ENCODE assay signal across 21 mouse cellular contexts in the genomic region with DNA sequence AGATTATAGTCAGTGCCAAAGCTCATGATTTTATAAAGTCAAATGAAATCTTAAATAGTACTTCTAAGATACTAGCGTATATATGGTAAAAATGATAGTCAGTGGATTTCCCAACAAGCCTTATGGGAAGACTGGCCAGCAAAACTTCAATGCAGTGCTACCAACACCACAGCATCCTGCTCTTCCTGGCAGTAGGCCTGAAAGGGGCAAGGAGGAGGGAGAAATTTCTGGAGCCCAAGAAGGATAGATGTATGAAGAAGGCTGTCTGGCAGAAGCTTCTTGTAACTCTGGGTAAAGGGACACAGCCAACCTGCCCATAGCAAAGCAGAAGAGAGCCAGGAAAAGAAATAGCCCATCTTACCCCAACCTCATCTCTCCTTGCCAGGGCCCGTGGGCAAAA.
"Had no signal": no experiment of that assay in that cellular context is flagged by ENCODE, and none has a peak within 500 bp of the region (broad histone marks: within the 10 kb centered on the region; RNA-seq: fewer than 3 reads in every experiment).

No protein-coding gene starts in this region.

- ATAC-seq: midbrain, embryonic 15.5 days had no signal

- H3K4me2 ChIP-seq: kidney, embryonic 15.5 days; limb, embryonic 12.5 days; liver, embryonic 11.5 days; liver, embryonic 15.5 days; midbrain, embryonic 12.5 days; midbrain, embryonic 15.5 days; neural tube, embryonic 12.5 days; neural tube, embryonic 15.5 days had no signal

- H3K27me3 ChIP-seq: kidney, embryonic 15.5 days; limb, embryonic 12.5 days; liver, embryonic 15.5 days; midbrain, embryonic 12.5 days; midbrain, embryonic 15.5 days; neural tube, embryonic 12.5 days; neural tube, embryonic 15.5 days had no signal

- DNase-seq: kidney, adult 11 months; kidney, adult 8-10 months; kidney, postnatal 14 days; kidney, postnatal 4 days; lung, adult 18-20 months; right cerebral cortex, adult 18-20 months; right cerebral cortex, postnatal 14 days; right cerebral cortex, postnatal 4 days; thymus, adult 2 months; thymus, postnatal 14 days; thymus, postnatal 4 days had no signal

- H3K9ac ChIP-seq: kidney, embryonic 15.5 days; limb, embryonic 12.5 days; liver, embryonic 15.5 days; midbrain, embryonic 12.5 days; midbrain, embryonic 15.5 days; neural tube, embryonic 12.5 days; neural tube, embryonic 15.5 days had no signal

- H3K9me3 ChIP-seq: kidney, embryonic 15.5 days; limb, embryonic 12.5 days; liver, embryonic 15.5 days; midbrain, embryonic 15.5 days; neural tube, embryonic 12.5 days; neural tube, embryonic 15.5 days had no signal

- H3K4me3 ChIP-seq: kidney, embryonic 15.5 days; left cerebral cortex, adult 2 months; limb, embryonic 12.5 days; liver, embryonic 15.5 days; midbrain, embryonic 12.5 days; midbrain, embryonic 15.5 days; neural tube, embryonic 12.5 days; neural tube, embryonic 15.5 days had no signal

- H3K27ac ChIP-seq: kidney, embryonic 15.5 days; left cerebral cortex, adult 2 months; limb, embryonic 12.5 days; liver, embryonic 15.5 days; macrophage; midbrain, embryonic 12.5 days; midbrain, embryonic 15.5 days; neural tube, embryonic 12.5 days; neural tube, embryonic 15.5 days had no signal

- H3K36me3 ChIP-seq: kidney, embryonic 15.5 days; limb, embryonic 12.5 days; liver, embryonic 15.5 days; midbrain, embryonic 12.5 days; midbrain, embryonic 15.5 days; neural tube, embryonic 12.5 days; neural tube, embryonic 15.5 days had no signal

- H3K4me1 ChIP-seq: liver, embryonic 15.5 days; midbrain, embryonic 12.5 days; midbrain, embryonic 15.5 days; neural tube, embryonic 12.5 days; neural tube, embryonic 15.5 days had no signal
